Mouse (Mus musculus): ENCODE results near the gene F5. TPM values are rescaled to one million over a fixed set of nuclear protein-coding genes. Genes with fewer than 3 reads are reported as not detected.
A peak's percentile ranks its signal among the peaks of the same experiment; 100 is the strongest.

F5 gene
- polyA plus RNA-seq, 1 experiment from 2014 or later, result 0.27 TPM

- WGBS, result 53% methylated on average over 8 of the region's 8 CpGs
- ATAC-seq (ENCODE audit: low FRiP score, low TSS enrichment), result no peak
- peaks cover 7% of the 10 kb centered on the region for H3K4me1 ChIP-seq (ENCODE audit: control insufficient read depth, insufficient read depth, low read length)
Measured at GRCm38 (mm10) chr1:164250391-164251150, 98.9 kb downstream of the F5 start.

GRCm38 (mm10) chr1:164251438-164251837 is 99.8 kb downstream of the F5 start:
- Histone ChIP-seq H3K4me3 (ENCODE audit: low read length) (no peak overlapping the region), H3K27ac (ENCODE audit: low read depth, low read length) (no peak overlapping the region), H3K4me1 (ENCODE audit: control insufficient read depth, insufficient read depth, low read length) (peaks cover 7% of the 10 kb centered on the region), H3K36me3 (ENCODE audit: control insufficient read depth, insufficient read depth, low read length) (no peaks in the 10 kb centered on the region), H3K9ac (ENCODE audit: low read depth, low read length) (no peak overlapping the region), H3K27me3 (ENCODE audit: control insufficient read depth, insufficient read depth, low read length) (no peaks in the 10 kb centered on the region), H3K4me2 (replicated peaks; ENCODE audit: low read depth, low read length) (no peak overlapping the region), H3K9me3 (ENCODE audit: control insufficient read depth, low read length) (no peaks in the 10 kb centered on the region)
- 96% methylated on average over 1 of the region's 1 CpGs for WGBS
- ATAC-seq (ENCODE audit: low FRiP score, low TSS enrichment), result no peak

More at GRCm38 (mm10) chr1:164250391-164251150, 98.9 kb downstream of the F5 start:
- Histone ChIP-seq H3K36me3 (ENCODE audit: control insufficient read depth, insufficient read depth, low read length) (no peaks in the 10 kb centered on the region), H3K4me3 (ENCODE audit: low read length) (peak overlapping the region; percentile 57; the same call in 1 of the 2 replicates), H3K9me3 (ENCODE audit: control insufficient read depth, low read length) (no peaks in the 10 kb centered on the region), H3K4me2 (replicated peaks; ENCODE audit: low read depth, low read length) (peak overlapping the region; percentile 76), H3K9ac (ENCODE audit: low read depth, low read length) (no peak overlapping the region), H3K27me3 (ENCODE audit: control insufficient read depth, insufficient read depth, low read length) (no peaks in the 10 kb centered on the region), H3K27ac (ENCODE audit: low read depth, low read length) (no peak overlapping the region)

GRCm38 (mm10) chr1:164252551-164252950 is 100.9 kb downstream of the F5 start:
- peaks cover 7% of the 10 kb centered on the region for H3K4me1 ChIP-seq (ENCODE audit: control insufficient read depth, insufficient read depth, low read length)
- H3K27ac ChIP-seq (ENCODE audit: low read depth, low read length), result no peak overlapping the region
- ATAC-seq (ENCODE audit: low FRiP score, low TSS enrichment), result no peak
- H3K27me3 ChIP-seq (ENCODE audit: control insufficient read depth, insufficient read depth, low read length), result no peaks in the 10 kb centered on the region
- H3K9ac ChIP-seq (ENCODE audit: low read depth, low read length), result no peak overlapping the region
- H3K4me2 ChIP-seq (replicated peaks; ENCODE audit: low read depth, low read length), result no peak overlapping the region
- no peaks in the 10 kb centered on the region for H3K9me3 ChIP-seq (ENCODE audit: control insufficient read depth, low read length)
- H3K36me3 ChIP-seq (ENCODE audit: control insufficient read depth, insufficient read depth, low read length), result peaks cover 4% of the 10 kb centered on the region
- no peak overlapping the region for H3K4me3 ChIP-seq (ENCODE audit: low read length)
- WGBS, result 59% methylated on average over 5 of the region's 5 CpGs

- WGBS, result 81% methylated on average over 3 of the region's 3 CpGs
- Histone ChIP-seq H3K36me3 (ENCODE audit: control insufficient read depth, insufficient read depth, low read length) (peaks cover 4% of the 10 kb centered on the region), H3K4me3 (ENCODE audit: low read length) (no peak overlapping the region), H3K4me1 (ENCODE audit: control insufficient read depth, insufficient read depth, low read length) (peaks cover 4% of the 10 kb centered on the region), H3K4me2 (replicated peaks; ENCODE audit: low read depth, low read length) (no peak overlapping the region), H3K9me3 (ENCODE audit: control insufficient read depth, low read length) (no peaks in the 10 kb centered on the region), H3K27ac (ENCODE audit: low read depth, low read length) (no peak overlapping the region), H3K9ac (ENCODE audit: low read depth, low read length) (no peak overlapping the region), H3K27me3 (ENCODE audit: control insufficient read depth, insufficient read depth, low read length) (no peaks in the 10 kb centered on the region)
- no peak for ATAC-seq (ENCODE audit: low FRiP score, low TSS enrichment)
Measured at GRCm38 (mm10) chr1:164254836-164255235, 103.2 kb downstream of the F5 start.

- ATAC-seq (ENCODE audit: low FRiP score, low TSS enrichment), result no peak
- WGBS, result 76% methylated on average over 16 of the region's 16 CpGs
- no peaks in the 10 kb centered on the region for H3K4me1 ChIP-seq (ENCODE audit: control insufficient read depth, insufficient read depth, low read length)
Measured at GRCm38 (mm10) chr1:164260171-164261028, 108.8 kb downstream of the F5 start.

GRCm38 (mm10) chr1:164261553-164261952 is 109.9 kb downstream of the F5 start:
- Histone ChIP-seq H3K4me1 (ENCODE audit: control insufficient read depth, insufficient read depth, low read length) (no peaks in the 10 kb centered on the region), H3K4me3 (ENCODE audit: low read length) (no peak overlapping the region), H3K27ac (ENCODE audit: low read depth, low read length) (no peak overlapping the region), H3K4me2 (replicated peaks; ENCODE audit: low read depth, low read length) (no peak overlapping the region), H3K9ac (ENCODE audit: low read depth, low read length) (no peak overlapping the region), H3K36me3 (ENCODE audit: control insufficient read depth, insufficient read depth, low read length) (peaks cover 9% of the 10 kb centered on the region), H3K27me3 (ENCODE audit: control insufficient read depth, insufficient read depth, low read length) (no peaks in the 10 kb centered on the region), H3K9me3 (ENCODE audit: control insufficient read depth, low read length) (no peaks in the 10 kb centered on the region)
- WGBS, result 92% methylated on average over 7 of the region's 7 CpGs
- ATAC-seq (ENCODE audit: low FRiP score, low TSS enrichment), result no peak

More at GRCm38 (mm10) chr1:164260171-164261028, 108.8 kb downstream of the F5 start:
- Histone ChIP-seq H3K36me3 (ENCODE audit: control insufficient read depth, insufficient read depth, low read length) (peaks cover 9% of the 10 kb centered on the region), H3K9me3 (ENCODE audit: control insufficient read depth, low read length) (no peaks in the 10 kb centered on the region), H3K4me3 (ENCODE audit: low read length) (no peak overlapping the region), H3K27me3 (ENCODE audit: control insufficient read depth, insufficient read depth, low read length) (no peaks in the 10 kb centered on the region), H3K27ac (ENCODE audit: low read depth, low read length) (no peak overlapping the region), H3K9ac (ENCODE audit: low read depth, low read length) (no peak overlapping the region), H3K4me2 (replicated peaks; ENCODE audit: low read depth, low read length) (no peak overlapping the region)

Other genes with a start within 250 kb of the F5 start
- gene Scyl3, start 222.7 kb upstream of the F5 start, polyA plus RNA-seq (2014; fragmentation: Nextera tagmentation; extraction: Ambion mirVana), result 9.9 and 17.5 TPM in 2 replicates
- gene BC055324, start 157.0 kb upstream of the F5 start, polyA plus RNA-seq (2014; fragmentation: Nextera tagmentation; extraction: Ambion mirVana), result 19.8 and 32.6 TPM in 2 replicates
- 9.5 and 9.6 TPM in 2 replicates for gene Mettl18, start 156.9 kb upstream of the F5 start, polyA plus RNA-seq (2014; fragmentation: Nextera tagmentation; extraction: Ambion mirVana)
- gene Sele, start 103.6 kb upstream of the F5 start, polyA plus RNA-seq (2014; fragmentation: Nextera tagmentation; extraction: Ambion mirVana), result not detected in 2 replicates
- 0.03 and 0.45 TPM in 2 replicates for gene Sell, start 89.9 kb upstream of the F5 start, polyA plus RNA-seq (2014; fragmentation: Nextera tagmentation; extraction: Ambion mirVana)
- gene Selp, start 36.6 kb upstream of the F5 start, polyA plus RNA-seq (2014; fragmentation: Nextera tagmentation; extraction: Ambion mirVana), result 0.32 TPM in 1 of 2 replicates, not detected in the other
- gene Slc19a2, start 97.2 kb downstream of the F5 start, polyA plus RNA-seq (2014; fragmentation: Nextera tagmentation; extraction: Ambion mirVana), result 6.6 and 12.0 TPM in 2 replicates
- 10.2 and 11.3 TPM in 2 replicates for gene Ccdc181, start 123.7 kb downstream of the F5 start, polyA plus RNA-seq (2014; fragmentation: Nextera tagmentation; extraction: Ambion mirVana)
- gene Nme7, start 152.3 kb downstream of the F5 start, polyA plus RNA-seq (2014; fragmentation: Nextera tagmentation; extraction: Ambion mirVana), result 47.9 and 50.7 TPM in 2 replicates
- gene Blzf1, start 155.7 kb downstream of the F5 start, polyA plus RNA-seq (2014; fragmentation: Nextera tagmentation; extraction: Ambion mirVana), result 23.9 and 25.4 TPM in 2 replicates